ENCODE assay signal across 8 mouse cellular contexts in the genomic region with DNA sequence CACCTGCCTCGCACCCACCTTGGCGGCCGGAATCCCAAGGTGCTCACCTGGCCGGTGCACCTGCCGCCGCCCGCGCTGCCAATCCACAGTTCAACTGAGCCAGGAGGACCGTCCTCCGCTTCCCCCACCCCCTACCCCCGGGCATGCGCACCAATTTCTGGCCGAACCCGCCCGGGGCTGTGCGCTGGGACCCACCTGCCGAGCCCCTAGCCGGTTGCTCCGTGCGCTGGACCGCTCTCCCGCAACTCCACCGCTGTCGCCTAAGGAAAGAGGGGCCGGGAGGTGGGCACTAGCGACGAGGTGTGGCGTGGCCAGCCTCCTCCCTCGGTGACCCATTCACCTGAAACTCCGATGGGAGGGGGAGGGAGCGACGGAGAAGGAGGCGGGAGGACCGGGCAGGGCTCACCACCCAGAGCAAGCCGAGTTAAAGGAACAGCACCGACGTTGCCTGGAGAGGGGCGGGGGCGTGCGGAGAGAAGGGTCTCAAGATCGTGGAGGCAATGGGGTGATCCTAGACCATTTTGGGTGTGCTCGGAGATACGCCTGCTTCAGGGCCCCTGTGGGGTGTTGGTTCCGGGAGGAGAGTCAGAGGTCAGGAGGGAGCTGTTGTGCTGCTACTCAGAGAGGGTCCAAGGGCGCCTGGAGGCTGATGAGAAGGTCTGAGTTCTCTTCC. TPM values are rescaled to one million over a fixed set of nuclear protein-coding genes. Genes with fewer than 3 reads are reported as not detected.
A peak's percentile ranks its signal among the peaks of the same experiment; 100 is the strongest.
DNase-seq lines count a peak whose midpoint lies in the region; ATAC-seq and TF ChIP-seq lines count a peak whose summit lies in the region.

TSS of gene Ocln (minus strand) at position 350 of the 673 bp plus-strand sequence.

- no peaks in the 10 kb centered on the region for H3K79me3 ChIP-seq in C2C12 (ENCODE audit: low read depth)

- no peaks in the 10 kb centered on the region for H3K36me3 ChIP-seq in C2C12 (ENCODE audit: control insufficient read depth, insufficient read depth)
- H3K36me3 ChIP-seq in hindbrain, embryonic 14.5 days (replicated peaks; ENCODE audit: control insufficient read depth, insufficient read depth): no peaks in the 10 kb centered on the region

- DNase-seq in adrenal gland, postnatal 36 days: peak; percentile 62 to 71
- no peak for DNase-seq in hindbrain, embryonic 14.5 days (ENCODE audit: low spot score)
- DNase-seq in layer of hippocampus, postnatal 25 days (ENCODE audit: extremely low spot score in 1 of 2, low spot score in 1 of 2): peak; percentile 29 to 42
- DNase-seq in lung, postnatal 36 days: peak; percentile 84
- DNase-seq in right cerebral cortex, postnatal 14 days: peak; percentile 17
- no peak for DNase-seq in gastrocnemius, postnatal 36 days

- TF ChIP-seq CTCF in C2C12 (IDR thresholded peaks at IDR 0.05; ENCODE audit: control insufficient read depth, insufficient read depth, insufficient read length): no peak

- peak within 1 kb of the TSS; percentile 100 for H3K4me2 ChIP-seq in hindbrain, embryonic 14.5 days (replicated peaks)

- ATAC-seq in erythroid progenitor cell, adult 5-6 weeks (replicated peaks; ENCODE audit: low FRiP score, poor library complexity, severe bottlenecking): 0 out of 2 replicates have a peak, but pooled peaks have one; percentile 30
- peak; percentile 76; the same call in 1 of the 2 replicates for ATAC-seq in hindbrain, embryonic 14.5 days (ENCODE audit: low FRiP score)

- H3K9me3 ChIP-seq in hindbrain, embryonic 14.5 days (ENCODE audit: control insufficient read depth, low read length): no peaks in the 10 kb centered on the region

- intact Hi-C loops in gastrocnemius, postnatal 36 days (cut with DNase I): no loop called here

- peak within 1 kb of the TSS; percentile 55 for H3K9ac ChIP-seq in hindbrain, embryonic 14.5 days

- peak within 1 kb of the TSS; percentile 26 for H3K4me3 ChIP-seq in C2C12 (ENCODE audit: insufficient read depth, poor library complexity, severe bottlenecking)
- peak within 1 kb of the TSS; percentile 57 for H3K4me3 ChIP-seq in hindbrain, embryonic 14.5 days (replicated peaks; ENCODE audit: low read length)

- H3K79me2 ChIP-seq in C2C12 (ENCODE audit: control insufficient read depth, insufficient read depth): no peaks in the 10 kb centered on the region

- peak within 1 kb of the TSS; percentile 50 for H3ac ChIP-seq in C2C12 (ENCODE audit: control insufficient read depth, insufficient read length, low read depth)

- H3K27me3 ChIP-seq in C2C12 (ENCODE audit: control insufficient read depth, insufficient read depth, insufficient read length): peaks cover 6% of the 10 kb centered on the region
- peaks cover 60% of the 10 kb centered on the region for H3K27me3 ChIP-seq in hindbrain, embryonic 14.5 days (ENCODE audit: control insufficient read depth, insufficient read depth, low read length)

- H3K4me1 ChIP-seq in hindbrain, embryonic 14.5 days (replicated peaks; ENCODE audit: control insufficient read depth, insufficient read depth, low read length): peaks cover 13% of the 10 kb centered on the region

- WGBS in hindbrain, embryonic 14.5 days: 1% methylated on average over 45 of the region's 45 CpGs

- no peak within 1 kb of the TSS for H3K27ac ChIP-seq in hindbrain, embryonic 14.5 days

TF ChIP-seq in C2C12, 6 proteins besides CTCF, POLR2A, EP300 and RAD21:
- TF ChIP-seq CEBPB (IDR thresholded peaks at IDR 0.05; ENCODE audit: low read depth) (no peak), FOSL1 (IDR thresholded peaks at IDR 0.05; ENCODE audit: insufficient read depth, low read length, poor library complexity, severe bottlenecking) (no peak), USF1 (IDR thresholded peaks at IDR 0.05; ENCODE audit: low read depth) (no peak), MAX (IDR thresholded peaks at IDR 0.05) (no peak), MYOG (IDR thresholded peaks at IDR 0.05; ENCODE audit: control insufficient read depth, extremely low read depth, insufficient read length) (no peak), MYOD1 (IDR thresholded peaks at IDR 0.05; ENCODE audit: control insufficient read depth, insufficient read length, low read depth) (no peak)

RNA-seq across cellular contexts. Expression of gene Ocln, which starts in this region (rescaled TPM):
- 0.42 TPM for polyA plus RNA-seq in C2C12 (2012; fragmentation: generic; extraction: Trizol)
- 10 to 100 TPM in 1 of 2 experiments, 1 to 10 TPM in 1; 6.7 to 14.4 TPM for total RNA-seq in adrenal gland, postnatal 36 days (2021)
- total RNA-seq in erythroid progenitor cell, adult 5-6 weeks (2015; ENCODE audit: low replicate concordance): not detected in 2 replicates
- total RNA-seq in erythroid progenitor cell, adult 5-6 weeks (2017; ENCODE audit: low replicate concordance): not detected in 2 replicates
- polyA plus RNA-seq in hindbrain, embryonic 14.5 days (2014; fragmentation: Nextera tagmentation; extraction: Ambion mirVana): 11.0 and 13.1 TPM in 2 replicates
- total RNA-seq in layer of hippocampus, postnatal 25 days (2021): 10 to 100 TPM; 12.4 to 13.2 TPM
- total RNA-seq in gastrocnemius, postnatal 36 days (2021): under 1 TPM in 1 of 2 experiments, not detected in 1; 0.13 TPM

Comparison
In these comparisons a context has a peak if more than half of its experiments do, and no peak if none do; other contexts are left out.
1. RNA of gene Ocln (total RNA-seq): 6.7 to 14.4 TPM in adrenal gland, postnatal 36 days and 12.4 to 13.2 TPM in layer of hippocampus, postnatal 25 days; 0.13 TPM in gastrocnemius, postnatal 36 days and not detected in erythroid progenitor cell, adult 5-6 weeks; every median in the first group is over 4 times any median in the second.
2. Peak in ATAC-seq in erythroid progenitor cell, adult 5-6 weeks; RNA of the gene not detected or under 1 TPM.
3. DNase-seq: peak in adrenal gland, postnatal 36 days (2 of 2), layer of hippocampus, postnatal 25 days (2 of 2), lung, postnatal 36 days (single experiment) and right cerebral cortex, postnatal 14 days (single experiment); none in hindbrain, embryonic 14.5 days (single experiment) and gastrocnemius, postnatal 36 days (0 of 2).